Mouse (Mus musculus) ES-E14 (cell line): ENCODE data around the gene Tspo2. TPM values are rescaled to one million over a fixed set of nuclear protein-coding genes. Genes with fewer than 3 reads are reported as not detected.

ENCODE experiments used
- DNase-seq: peaks from one replicate; pipeline ENCODE4 v3.0.0-alpha.2; 2013; ENCODE audit warnings: low read depth, low spot score
- H3K27ac ChIP-seq: 2 replicates; pipeline ENCODE4 v1.5.1; 2012; ENCODE audit warnings: low read depth, mild to moderate bottlenecking, low read length, moderate library complexity, mixed read lengths; ENCODE audit not compliant: poor library complexity, insufficient read depth, severe bottlenecking
- H3K36me3 ChIP-seq: 2 replicates; pipeline ENCODE4 v1.6.1; 2012; ENCODE audit warnings: mild to moderate bottlenecking, low read length, moderate library complexity, mixed read lengths; ENCODE audit not compliant: control insufficient read depth, poor library complexity, insufficient read depth, severe bottlenecking
- H3K4me1 ChIP-seq, 2 experiments: fragments of 150-350 bp in 1 of 2; sonication (generic) in 1 of 2; 2 replicates each; pipeline ENCODE4 v1.6.1; 2012; ENCODE audit warnings: low read length in 2 of 2, mild to moderate bottlenecking in 1 of 2, mixed read lengths in 1 of 2; ENCODE audit not compliant: control insufficient read depth in 2 of 2, insufficient read depth in 2 of 2, poor library complexity in 1 of 2
- H3K4me3 ChIP-seq, 2 experiments: fragments of 150-350 bp in 1 of 2; sonication (generic) in 1 of 2; 2 replicates each; pipeline ENCODE4 v1.5.1; 2012; ENCODE audit warnings: low read length in 2 of 2, low read depth in 1 of 2, mild to moderate bottlenecking in 1 of 2, mixed read lengths in 1 of 2; ENCODE audit not compliant: insufficient read depth in 1 of 2, poor library complexity in 1 of 2, severe bottlenecking in 1 of 2
- H3K9ac ChIP-seq: 2 replicates; pipeline ENCODE4 v1.6.1; 2012; ENCODE audit warnings: low read depth, mild to moderate bottlenecking, low read length, mixed read lengths; ENCODE audit not compliant: poor library complexity, insufficient read depth, severe bottlenecking
- H3K9me3 ChIP-seq: fragments of 150-350 bp; sonication (generic); 2 replicates; pipeline ENCODE4 v1.6.1; 2012; ENCODE audit warnings: low read depth, mild to moderate bottlenecking, low read length; ENCODE audit not compliant: control insufficient read depth, insufficient read depth
- CHD2 ChIP-seq: IDR thresholded peaks from 2 replicates; pipeline ENCODE4 v1.6.1; 2014; ENCODE audit warnings: mild to moderate bottlenecking, low read depth, low read length, inconsistent platforms
- HCFC1 ChIP-seq: IDR thresholded peaks from 2 replicates; pipeline ENCODE4 v1.6.1; 2012; ENCODE audit warnings: low read length, inconsistent platforms, borderline replicate concordance; ENCODE audit not compliant: insufficient read depth
- MAFK ChIP-seq: IDR thresholded peaks from 2 replicates; pipeline ENCODE4 v1.6.1; 2014; ENCODE audit warnings: mild to moderate bottlenecking, low read depth, low read length, inconsistent platforms; ENCODE audit not compliant: insufficient read depth
- ZC3H11A ChIP-seq: IDR thresholded peaks from 2 replicates; pipeline ENCODE4 v1.6.1; 2012; ENCODE audit warnings: low read depth, mild to moderate bottlenecking, inconsistent platforms, low read length, borderline replicate concordance
- ZNF384 ChIP-seq: IDR thresholded peaks from 2 replicates; pipeline ENCODE4 v1.6.1; 2012; ENCODE audit warnings: low read depth, low read length, inconsistent platforms
- in situ Hi-C, 2 experiments: fragments of 600-800 bp; cut with MboI; formaldehyde crosslinking; loops; one replicate each; pipeline ENCODE4 v1.15.1; 2025; ENCODE audit warnings: low sequenced_read_pairs in 2 of 2, inconsistent platforms in 1 of 2; ENCODE audit not compliant: unreplicated experiment in 2 of 2
- total RNA-seq: library from RNA; depleted of rRNA; stranded (reverse); fragments of 300-350 nt; gene quantifications from 2 replicates; pipeline ENCODE4 v1.2.3, GENCODE M21; 2012

Gene Tspo2
- total RNA-seq, 1 experiment = not detected

- no peak for DNase-seq
- peaks cover 0 to 13% of the 10 kb centered on the region in 2 experiments; a peak in 2 of 4 replicates for H3K4me1 ChIP-seq
- H3K27ac ChIP-seq = no peak overlapping the region; the same call in 1 of the 2 replicates
- H3K36me3 ChIP-seq = no peaks in the 10 kb centered on the region
- H3K9me3 ChIP-seq = no peaks in the 10 kb centered on the region
- no peak for TF ChIP-seq ZC3H11A
- no peak for TF ChIP-seq HCFC1
- no peak for TF ChIP-seq CHD2
- no peak for TF ChIP-seq ZNF384
- TF ChIP-seq MAFK = no peak
- in situ Hi-C loops = no loop called here
- H3K4me3 ChIP-seq = no peak overlapping the region
- H3K9ac ChIP-seq = no peak overlapping the region
Observed at GRCm38 (mm10) chr17:48493582-48493981, 42.3 kb upstream of the Tspo2 start.

GRCm38 (mm10) chr17:48492621-48493020 is 41.3 kb upstream of the Tspo2 start:
- Histone ChIP-seq H3K9ac (no peak overlapping the region), H3K27ac (no peak overlapping the region), H3K36me3 (no peaks in the 10 kb centered on the region), H3K9me3 (no peaks in the 10 kb centered on the region), H3K4me3 (no peak overlapping the region), H3K4me1 (peaks cover 0 to 13% of the 10 kb centered on the region in 2 experiments; a peak in 2 of 4 replicates)
- in situ Hi-C loops = no loop called here
- TF ChIP-seq ZC3H11A (no peak), MAFK (no peak), ZNF384 (no peak), CHD2 (no peak), HCFC1 (no peak)
- no peak for DNase-seq

GRCm38 (mm10) chr17:48489466-48489865 is 38.1 kb upstream of the Tspo2 start:
- in situ Hi-C loops = no loop called here

GRCm38 (mm10) chr17:48484191-48484590 is 32.9 kb upstream of the Tspo2 start:
- Histone ChIP-seq H3K9ac (no peak overlapping the region), H3K4me1 (peaks cover 4 to 11% of the 10 kb centered on the region in 2 experiments; a peak in 3 of 4 replicates), H3K27ac (no peak overlapping the region), H3K9me3 (no peaks in the 10 kb centered on the region), H3K36me3 (no peaks in the 10 kb centered on the region), H3K4me3 (no peak overlapping the region)
- DNase-seq = no peak
- in situ Hi-C loops = no loop called here
- TF ChIP-seq CHD2 = no peak
- no peak for TF ChIP-seq MAFK
- TF ChIP-seq ZC3H11A = no peak

More at GRCm38 (mm10) chr17:48489466-48489865, 38.1 kb upstream of the Tspo2 start:
- Histone ChIP-seq H3K4me3 (no peak overlapping the region), H3K4me1 (peaks cover 0 to 13% of the 10 kb centered on the region in 2 experiments; a peak in 2 of 4 replicates), H3K36me3 (no peaks in the 10 kb centered on the region), H3K9ac (no peak overlapping the region), H3K9me3 (no peaks in the 10 kb centered on the region), H3K27ac (no peak overlapping the region)
- no peak for TF ChIP-seq ZNF384
- TF ChIP-seq MAFK = no peak
- TF ChIP-seq ZC3H11A = no peak
- TF ChIP-seq HCFC1 = no peak
- TF ChIP-seq CHD2 = no peak
- no peak for DNase-seq

DNA sequence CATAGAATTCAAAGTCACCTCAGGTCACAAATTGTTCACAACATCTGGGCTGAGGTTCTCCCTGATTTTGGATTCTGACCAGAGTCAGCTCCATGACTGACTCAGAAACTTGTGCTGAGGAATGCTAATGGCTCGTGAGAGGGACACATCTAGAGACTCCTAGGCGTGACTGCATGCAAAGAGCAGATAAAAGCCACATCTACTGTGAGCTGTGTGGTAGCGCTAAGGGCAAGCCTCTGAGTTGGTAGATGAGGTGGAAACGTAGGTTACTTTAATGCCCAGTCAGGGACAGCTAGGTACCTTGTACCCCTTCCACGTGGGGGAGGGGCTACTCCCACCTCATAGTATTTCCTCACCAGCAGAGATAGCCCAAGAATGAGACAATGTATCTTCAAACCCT is 32.4 kb upstream of the Tspo2 start:
- peaks cover 4 to 11% of the 10 kb centered on the region in 2 experiments; a peak in 3 of 4 replicates for H3K4me1 ChIP-seq
- H3K36me3 ChIP-seq = no peaks in the 10 kb centered on the region
- H3K27ac ChIP-seq = no peak overlapping the region
- no peak overlapping the region for H3K9ac ChIP-seq
- no peak overlapping the region for H3K4me3 ChIP-seq
- in situ Hi-C loops = no loop called here
- no peak for TF ChIP-seq ZC3H11A
- TF ChIP-seq HCFC1 = no peak
- TF ChIP-seq ZNF384 = no peak
- no peak for TF ChIP-seq CHD2
- no peak for TF ChIP-seq MAFK
- no peak for DNase-seq
- H3K9me3 ChIP-seq = no peaks in the 10 kb centered on the region
